Mouse (Mus musculus) WW6 (cell line): ENCODE measurements at regions not wholly inside any gene's neighbourhood (a gene's known extent, or its start where the extent isn't known, plus 50 kb on each side); places are given as distances from the start of the nearest gene placed in this dataset.

Experiments used
- DNase-seq: peaks from one replicate; pipeline ENCODE4 v3.0.0-alpha.2; 2013; ENCODE audit warnings: low read depth, low spot score

DNA sequence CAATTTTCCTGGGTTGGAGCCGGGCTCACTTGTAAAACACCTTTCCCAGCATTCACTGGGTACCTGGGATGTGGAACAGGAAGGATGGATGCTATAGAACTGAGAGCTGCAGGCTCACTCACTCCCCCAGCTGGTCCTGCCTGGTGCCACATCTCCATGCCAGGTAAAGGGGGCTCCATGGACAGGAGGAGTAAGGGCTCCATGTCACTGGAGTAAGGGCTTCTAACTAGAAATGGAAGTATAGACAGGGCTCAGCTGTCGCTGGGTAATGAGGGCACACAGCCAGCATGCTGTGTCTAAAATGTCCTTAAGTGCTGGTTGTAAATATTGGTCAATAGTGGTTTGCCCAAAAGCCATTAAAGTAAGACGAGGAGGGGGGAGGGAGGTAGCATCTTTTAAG, 99.4 kb upstream of the Gpr12 start:
- no peak for DNase-seq

DNA sequence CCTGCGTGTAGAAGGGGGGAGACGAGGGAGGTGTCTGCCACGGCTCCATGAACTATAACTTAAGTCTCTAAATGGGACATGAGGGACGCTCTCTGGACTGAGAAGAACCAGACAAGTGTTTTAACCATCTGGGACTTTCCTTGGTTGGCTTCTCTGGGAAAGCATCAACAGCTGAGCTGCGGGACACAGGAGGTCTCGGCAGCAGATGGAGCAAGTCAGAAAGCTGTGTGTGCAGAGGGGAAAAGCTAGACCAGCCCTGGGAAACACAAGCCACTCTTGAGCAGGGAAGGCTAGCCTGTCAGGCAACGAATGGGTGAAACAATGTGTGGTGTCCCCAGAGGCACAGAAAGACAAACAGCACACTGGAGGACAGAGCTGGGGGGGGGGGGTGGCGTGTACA, 98.5 kb upstream of the Gpr12 start:
- no peak for DNase-seq

DNA sequence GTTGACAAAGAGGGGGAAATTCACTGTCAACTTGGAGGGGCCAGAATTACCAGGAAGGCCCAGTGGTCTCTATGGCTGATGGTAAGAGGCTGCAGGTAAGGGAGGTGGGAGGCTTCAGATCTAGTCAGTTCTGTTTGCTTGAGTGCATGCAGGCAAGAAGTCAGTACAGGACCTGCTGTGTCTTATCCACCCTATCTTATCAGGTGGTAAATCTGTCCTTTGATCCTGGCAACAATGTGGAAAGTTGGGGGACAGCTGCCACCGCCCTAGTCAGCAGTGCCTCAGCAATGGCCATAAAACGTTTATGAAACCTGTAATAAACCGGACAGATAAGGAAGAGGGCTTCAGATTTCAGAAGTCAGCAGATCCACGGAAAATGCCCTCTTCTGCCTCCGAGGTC, 97.9 kb upstream of the Gpr12 start:
- DNase-seq = no peak

DNA sequence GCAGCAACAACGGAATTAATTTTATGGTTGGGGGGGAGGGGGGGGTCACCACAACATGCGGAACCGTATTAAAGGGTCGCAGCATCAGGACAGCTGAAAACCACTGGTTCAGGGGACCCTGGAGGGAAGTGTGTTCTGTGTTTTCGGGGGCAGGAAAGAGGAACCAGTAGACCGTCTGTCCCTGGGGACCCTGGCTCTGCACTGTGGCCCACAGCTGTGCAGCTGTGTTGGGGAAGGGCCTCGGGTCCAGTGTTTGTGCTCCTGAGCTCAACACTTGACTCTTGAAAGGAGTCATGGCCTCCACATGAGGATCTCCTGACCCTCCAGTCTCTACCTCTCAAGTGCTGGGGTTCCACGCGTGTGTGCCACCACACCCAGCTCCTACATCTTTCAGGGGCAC, 96.5 kb upstream of the Gpr12 start:
- DNase-seq = no peak

DNA sequence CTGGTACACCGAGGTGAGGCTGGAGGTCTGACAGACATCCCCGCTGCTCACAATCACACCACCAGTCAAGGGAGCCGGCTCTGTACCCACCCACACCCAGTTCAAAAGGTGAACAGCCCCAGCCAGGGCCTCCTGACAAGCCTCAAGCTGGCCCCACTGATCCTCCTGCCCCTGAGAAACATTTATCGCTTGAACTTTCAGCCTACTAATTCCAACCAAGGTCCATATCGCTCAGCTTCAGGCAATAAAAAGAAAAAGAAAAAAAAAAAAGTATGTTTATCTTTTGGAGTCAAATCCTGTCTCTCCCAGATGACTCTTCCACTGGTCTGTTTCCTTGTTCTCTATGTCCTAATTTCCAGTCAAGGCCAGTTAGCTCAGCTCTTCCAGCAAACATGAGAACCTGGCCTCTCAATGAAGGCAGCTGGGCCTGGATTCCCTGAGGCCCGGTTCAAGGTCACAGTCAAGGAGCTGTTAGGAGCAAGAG, 94.2 kb upstream of the Gpr12 start:
- no peak for DNase-seq

DNA sequence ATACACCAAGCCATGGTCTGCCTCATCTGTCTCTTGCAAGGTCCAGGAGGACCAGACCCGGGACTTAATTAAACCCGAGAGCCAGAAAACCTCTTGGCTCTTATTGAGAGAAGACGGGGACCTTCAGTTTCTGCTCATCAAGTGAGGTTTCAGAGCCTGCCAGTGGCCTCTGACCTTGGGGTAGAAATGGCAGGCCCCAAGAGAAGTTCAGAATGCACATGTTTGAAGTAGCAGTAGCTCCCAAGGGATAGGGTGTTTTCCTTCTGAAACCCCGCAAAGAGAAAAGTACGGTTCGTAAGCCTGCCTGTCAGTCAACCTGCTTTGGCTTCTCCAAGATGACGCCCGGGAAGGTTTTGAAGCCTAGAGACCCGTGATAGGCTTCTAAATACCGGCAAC, 93.7 kb upstream of the Gpr12 start:
- no peak for DNase-seq

DNA sequence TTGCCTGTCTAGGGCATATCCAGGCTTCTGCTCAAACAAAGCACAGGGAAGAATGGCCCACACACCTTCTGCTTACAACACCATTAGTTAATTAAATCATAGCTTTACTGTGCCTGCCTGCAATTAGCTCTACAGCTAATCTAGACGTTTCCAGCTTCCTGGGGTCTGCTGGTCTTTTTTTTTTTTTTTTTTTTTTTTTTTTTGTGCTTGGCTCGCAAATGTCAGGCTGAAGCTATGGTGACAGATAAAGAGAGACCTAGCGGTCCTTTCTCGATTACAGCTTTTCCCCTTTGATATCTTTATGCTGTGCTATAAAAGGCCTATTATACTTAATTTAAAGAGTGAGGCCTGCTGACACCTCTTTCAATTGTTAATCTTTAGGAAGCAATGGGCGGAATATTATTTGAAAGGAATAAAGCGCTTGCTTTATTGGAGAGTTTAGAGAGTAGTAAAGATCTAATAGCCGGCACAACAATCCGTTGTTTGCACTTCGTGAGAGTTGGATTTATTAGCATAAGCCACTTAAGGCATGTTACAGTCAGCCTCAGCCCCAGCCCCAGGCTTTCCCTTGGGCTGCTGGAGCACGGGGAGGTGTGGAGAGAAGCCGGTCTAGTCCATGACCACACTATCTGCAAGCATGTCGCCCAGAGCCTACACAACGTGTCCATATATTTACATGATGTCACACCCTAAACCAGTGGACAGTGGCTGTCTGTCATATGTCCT, 93.2 kb upstream of the Gpr12 start:
- DNase-seq = no peak

DNA sequence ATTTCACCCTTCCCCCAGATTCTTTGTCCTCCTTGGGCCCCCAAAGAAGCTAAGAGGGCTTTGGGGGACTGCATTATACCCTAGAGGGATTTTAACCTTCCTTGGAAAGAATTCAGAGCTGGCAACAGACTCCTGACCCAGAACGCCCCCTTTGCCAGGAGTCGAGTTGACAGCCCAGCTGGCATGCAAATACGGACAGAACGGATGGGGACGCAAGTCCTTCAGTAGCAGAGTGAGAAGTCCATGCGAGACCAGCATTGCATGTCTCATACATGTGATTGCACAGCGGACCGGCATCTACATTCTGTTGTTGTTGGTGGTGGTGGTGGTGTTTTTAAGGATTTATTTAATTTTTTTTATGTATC, 92.1 kb upstream of the Gpr12 start:
- no peak for DNase-seq

DNA sequence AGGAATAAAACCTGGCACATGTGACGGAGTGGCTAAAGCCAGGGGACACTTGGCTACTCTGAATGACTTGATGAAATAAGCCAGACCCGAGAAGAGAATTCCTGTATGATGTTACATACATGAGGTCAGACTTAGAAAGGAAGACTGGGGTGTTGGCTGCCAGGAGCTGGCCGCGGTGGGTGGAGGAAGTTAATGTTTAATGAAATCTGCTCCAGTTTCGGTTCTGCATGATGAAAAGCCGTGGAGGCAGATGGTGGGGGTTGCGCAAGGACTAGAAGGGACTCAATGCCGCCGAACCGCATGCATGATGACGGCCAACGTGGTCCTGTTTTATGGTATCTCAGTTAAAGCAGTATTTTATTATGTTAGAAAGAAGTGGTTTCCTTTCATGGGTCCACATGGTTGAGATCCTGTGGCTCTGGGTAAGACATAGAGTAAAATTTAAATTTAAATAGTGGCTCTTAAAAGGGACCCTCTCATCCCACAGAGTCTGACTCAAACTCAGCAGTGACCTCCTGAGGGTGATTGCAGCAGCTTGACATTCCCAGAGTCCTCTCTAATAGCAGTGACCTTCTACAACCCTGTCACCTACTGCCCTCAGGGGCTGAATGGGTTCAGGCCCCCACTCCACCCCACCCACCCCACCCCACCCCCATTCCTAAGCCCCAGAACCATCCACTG, 91.6 kb upstream of the Gpr12 start:
- no peak for DNase-seq

DNA sequence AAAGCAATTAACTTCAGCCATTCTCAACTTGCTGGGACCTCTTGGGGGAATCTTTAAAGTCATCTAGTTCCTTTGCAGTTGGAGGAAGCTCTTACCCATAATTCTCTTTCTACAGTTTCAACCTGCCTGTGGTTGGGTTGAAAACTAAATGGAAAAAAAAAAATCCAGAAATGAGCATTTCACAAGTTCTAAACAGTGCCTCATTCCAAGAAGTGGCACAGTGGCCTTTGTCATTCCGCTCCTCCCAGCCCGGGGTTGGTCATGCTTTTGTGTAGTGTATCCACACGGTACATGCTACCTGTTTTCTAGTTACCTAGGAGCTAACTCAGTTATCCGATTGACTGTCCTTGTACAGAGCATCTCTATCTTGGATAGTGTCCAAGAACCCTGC, 90.8 kb upstream of the Gpr12 start:
- DNase-seq = no peak

DNA sequence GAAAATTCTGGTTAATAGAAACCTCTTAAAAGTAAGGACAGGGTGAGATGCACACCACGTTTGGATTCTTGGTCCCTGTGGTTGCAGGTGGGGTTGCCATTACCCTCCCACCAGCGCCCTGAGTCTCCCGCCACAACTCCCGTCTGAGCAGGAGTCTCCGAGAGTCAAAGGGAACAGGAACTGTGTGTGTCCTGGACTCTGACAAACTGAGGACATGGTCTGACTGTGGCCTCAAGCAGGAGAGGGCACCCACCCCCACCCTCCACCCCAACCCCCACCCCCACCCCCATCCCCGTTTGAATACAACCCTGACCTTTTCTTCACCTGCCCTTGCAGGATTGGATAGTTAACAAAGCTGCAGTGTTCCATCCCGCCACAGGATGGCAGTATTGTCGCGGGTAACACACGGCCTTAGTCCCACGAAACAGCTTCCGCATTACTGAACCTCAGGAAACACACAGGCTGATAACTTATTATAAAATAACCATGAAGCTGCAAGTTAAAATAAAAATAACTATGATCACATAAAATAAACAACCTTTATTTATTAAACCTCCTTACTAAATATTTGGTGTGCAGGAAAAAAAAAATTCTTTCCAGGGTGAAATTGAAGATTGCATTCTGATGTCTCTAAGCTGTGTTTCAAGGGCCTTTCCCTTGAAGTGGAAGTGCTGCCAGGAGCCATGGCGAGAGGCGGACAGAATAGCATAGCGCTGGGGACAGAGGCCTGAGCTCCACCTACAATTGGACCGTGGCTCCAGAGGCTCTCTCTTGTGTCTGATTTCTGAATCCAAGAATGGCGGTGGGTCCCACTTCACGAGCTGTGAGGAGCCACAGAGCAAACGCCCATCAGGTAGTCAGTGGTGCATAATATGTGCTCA, 90.2 kb upstream of the Gpr12 start:
- DNase-seq = peak; percentile 61

DNA sequence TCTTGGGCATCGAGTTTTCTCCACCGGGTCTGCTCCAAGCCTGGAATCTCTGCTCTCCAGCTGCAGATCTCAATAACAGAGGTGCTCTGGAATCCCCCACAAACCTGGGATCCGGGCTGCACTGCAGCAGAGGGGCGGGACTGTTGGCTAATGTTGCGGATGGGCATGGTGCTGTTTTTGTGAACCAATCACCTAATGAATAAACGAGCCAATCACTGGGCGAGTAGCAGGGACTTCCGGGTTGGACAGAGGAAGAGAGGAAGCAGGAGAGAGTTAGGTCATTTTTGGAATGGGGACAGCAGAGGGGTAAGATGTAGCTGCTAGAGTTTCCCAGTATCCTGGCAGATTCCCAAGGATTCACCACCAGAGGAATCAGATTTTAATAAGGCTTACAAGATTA, 76.7 kb upstream of the Gpr12 start:
- DNase-seq = no peak

DNA sequence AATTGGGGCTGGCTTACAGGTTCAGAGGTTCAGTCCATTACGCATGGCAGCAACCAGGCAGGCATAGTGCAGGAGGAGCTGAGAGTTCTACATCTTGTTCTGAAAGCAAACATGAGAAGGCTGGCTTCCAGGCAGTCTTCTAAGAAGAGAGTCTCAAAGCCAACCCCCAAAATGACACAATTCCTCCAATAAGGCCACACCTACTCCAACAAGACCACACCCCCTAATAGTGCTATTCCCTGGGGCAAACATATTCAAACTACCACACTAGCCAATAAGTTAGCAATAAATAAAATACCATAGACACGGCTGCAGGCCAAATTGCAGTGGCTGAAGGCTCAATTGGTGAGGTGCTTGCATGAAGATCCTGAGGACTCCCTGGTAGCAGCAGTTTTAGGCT, 72.2 kb upstream of the Gpr12 start:
- DNase-seq = no peak

DNA sequence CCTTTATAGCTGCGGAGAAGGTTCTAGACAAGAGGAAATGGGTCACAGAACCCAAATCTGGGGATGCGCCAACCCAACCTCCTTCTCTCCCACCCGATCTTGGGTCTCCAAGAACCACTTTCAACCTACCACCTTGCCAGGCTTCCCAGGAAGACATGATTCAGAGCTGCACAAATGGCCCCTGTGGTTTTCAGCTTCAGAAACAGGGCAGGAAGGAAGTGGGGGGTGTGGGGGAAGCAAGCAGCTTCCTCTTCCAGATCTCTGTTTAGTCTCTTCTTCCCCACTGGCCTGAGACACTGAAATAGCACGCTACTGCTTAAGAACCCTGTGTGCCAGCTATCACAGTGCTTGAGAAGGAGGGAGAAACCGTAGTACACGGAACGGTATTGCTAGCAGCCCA, 70.4 kb upstream of the Gpr12 start:
- no peak for DNase-seq

DNA sequence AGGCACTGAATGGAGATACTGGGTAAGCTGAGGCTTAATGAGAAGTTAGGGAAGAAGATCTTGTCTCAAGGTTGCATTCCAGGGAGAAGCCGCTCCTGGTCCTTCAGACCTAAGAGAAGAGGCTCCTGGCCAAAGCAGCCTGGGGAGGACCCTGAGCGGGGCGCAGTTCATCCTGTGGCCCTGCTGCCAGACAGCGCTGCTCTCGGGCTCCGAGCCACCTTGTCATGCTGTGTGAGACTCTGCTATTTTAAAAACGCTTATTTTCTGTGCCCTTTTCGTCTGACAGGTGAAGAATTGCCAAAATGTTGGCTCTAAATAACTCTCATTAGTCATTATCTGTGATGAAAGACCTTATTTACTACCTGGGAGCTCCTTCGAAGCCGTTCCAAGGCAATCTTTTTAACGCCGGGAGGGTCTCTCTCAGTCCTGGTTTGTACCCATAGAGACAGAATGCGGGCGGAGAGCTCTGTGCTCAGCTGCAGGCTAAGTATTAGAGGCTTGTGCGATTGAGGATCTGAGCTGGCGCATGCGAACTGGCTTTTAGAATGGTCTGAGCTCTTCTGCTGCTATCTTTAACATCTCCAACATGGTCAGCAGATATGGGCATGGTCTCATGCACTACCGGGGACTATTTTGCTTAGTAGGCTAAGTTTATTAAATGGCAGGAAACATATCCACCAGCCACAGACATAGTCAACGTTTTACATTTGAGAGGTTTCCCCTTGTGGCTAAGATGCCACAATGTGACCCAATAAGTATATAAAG, 68.8 kb upstream of the Gpr12 start:
- DNase-seq = no peak

DNA sequence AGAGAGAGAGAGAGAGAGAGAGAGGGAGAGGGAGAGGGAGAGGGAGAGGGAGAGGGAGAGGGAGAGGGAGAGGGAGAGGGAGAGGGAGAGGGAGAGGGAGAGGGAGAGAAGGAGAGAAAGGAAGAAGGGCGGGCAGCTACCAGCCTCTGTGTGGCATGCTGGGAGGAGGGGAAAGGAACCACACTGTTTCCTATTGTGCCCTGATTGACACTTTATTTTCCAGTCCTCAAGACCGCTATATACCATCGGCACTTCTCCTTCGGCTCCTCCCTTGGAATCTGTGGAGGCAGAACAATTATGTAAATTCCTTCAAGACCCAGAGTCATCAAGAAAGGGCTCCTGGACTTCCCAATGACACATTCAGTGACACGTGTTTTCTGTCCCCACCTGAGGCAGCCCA, 67.8 kb upstream of the Gpr12 start:
- DNase-seq = no peak

DNA sequence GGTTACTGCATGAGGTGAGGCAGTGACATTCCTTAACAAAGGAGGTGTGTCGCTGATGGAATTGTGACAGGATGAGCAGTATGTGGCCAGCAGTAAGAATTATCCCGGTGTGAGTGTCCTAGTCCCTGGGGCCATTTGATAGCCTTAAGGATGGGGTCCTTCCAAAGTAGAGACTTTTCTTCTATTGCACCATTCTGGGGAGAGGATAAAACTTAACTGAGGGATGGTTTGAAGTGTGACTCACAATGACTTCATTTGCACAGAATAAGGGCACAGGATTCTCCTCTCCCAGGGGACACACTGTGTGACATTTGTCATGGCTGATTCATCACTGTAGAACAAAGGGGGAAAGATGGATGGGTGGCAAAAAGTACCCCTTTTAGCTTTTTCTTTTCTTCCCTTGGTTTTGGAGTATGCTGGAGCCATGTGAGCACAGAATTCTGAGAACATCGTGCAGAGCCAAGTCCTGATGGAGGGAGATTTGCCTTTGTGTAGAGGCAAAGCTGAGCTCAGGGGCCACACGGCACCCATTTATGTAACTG, 63.6 kb upstream of the Gpr12 start:
- DNase-seq = no peak

DNA sequence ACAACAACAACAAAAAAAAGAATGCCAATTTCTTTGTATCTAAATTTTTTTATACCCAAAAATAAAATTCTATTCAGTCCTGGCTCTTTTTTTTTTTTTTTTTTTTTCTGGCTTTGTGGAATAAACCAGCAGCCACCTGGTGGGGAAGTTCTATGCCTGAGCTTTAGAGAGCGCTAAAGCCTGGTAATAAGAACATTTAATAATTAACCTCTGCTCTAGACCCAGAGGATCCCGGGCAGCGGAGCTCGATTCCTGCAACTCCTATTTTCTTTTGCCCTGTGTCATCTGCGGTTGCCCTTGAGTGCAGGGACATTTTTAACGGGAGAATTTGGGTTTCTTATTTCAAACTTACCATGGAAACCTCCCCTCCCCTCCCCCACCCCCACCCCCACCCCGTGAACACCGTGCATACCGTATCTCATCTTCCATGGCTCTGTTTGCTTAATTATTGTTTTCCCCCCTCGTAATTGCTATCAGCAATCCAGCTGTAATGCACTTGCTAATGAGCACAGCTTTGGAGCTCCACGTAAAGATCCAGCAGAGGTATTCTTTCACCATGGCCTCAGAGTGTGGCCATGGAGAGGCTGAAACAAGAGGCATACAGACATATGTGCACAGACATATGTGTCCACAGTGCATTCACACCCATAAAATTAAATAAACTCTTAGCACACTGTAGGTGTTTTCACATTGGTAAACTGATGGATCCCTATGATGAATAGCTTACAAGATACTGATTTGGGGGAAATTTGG, 62.8 kb upstream of the Gpr12 start:
- DNase-seq = no peak

DNA sequence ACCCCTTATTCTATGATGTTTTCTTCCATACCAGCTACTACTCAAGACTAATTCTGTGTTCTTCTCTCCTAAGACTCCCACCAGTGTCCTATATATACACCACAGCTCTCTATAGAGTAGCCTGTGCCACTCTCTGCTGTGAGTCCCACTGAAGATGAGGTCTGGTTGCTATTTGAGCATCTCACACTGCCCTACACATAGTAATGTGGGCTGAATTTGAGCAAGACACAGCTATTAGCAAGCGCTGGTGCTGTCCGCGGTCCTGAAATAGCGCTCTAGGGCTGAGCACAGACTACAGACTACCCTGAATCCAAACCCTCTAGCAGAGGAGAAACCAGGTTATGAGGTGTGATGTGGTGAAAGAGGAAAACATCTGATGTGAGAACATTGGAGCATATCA, 59.5 kb upstream of the Gpr12 start:
- DNase-seq = peak; percentile 34

DNA sequence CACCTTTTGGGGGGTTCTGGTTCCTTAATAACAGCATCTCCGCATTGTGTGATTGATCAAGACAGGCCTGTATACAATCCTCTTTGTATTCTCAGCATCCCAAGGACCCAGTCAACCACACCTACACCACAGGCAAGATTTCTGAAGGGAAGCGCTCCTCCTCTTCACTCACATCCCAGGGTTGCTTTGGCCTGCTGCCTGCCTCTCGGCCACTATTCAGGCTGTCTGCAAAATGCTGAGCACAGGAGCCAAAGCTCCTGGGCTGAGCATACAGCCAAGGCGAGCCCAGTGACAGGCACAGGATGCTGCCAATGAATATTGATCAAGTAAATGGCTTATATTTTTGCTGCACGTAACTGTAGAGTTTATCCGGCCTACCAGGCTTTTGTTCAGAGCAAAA, 56.9 kb upstream of the Gpr12 start:
- no peak for DNase-seq

DNA sequence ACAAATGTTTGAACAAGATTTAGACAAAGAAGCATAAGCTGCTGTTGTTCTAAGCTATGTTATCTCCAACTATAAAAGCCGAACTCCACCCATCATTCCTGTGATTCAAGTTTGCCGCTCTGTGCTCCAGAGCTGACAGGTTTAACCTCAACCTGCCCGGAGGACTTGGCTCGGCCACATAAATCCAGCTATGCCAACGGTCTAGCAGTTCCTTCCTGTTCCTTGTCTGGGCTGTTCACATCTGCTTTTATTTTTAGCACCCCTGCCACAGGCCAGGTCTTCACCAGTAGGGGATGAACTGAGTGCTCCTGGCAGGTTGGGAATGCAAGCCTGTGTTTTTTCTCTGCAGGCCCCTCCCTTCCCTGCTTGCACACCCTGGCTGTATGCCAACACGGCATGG, 51.8 kb upstream of the Gpr12 start:
- DNase-seq = no peak
